Mouse (Mus musculus) stomach, embryonic 16.5 days (tissue): ENCODE results near the gene Mpp3. TPM values are rescaled to one million over a fixed set of nuclear protein-coding genes. Genes with fewer than 3 reads are reported as not detected.
A peak's percentile ranks its signal among the peaks of the same experiment; 100 is the strongest.

Experiments used
- ATAC-seq: fragments of 200-750 bp; cut with Nextera tagmentation; 2 replicates; pipeline ENCODE4 v1.8.0; 2017; ENCODE audit warnings: moderate number of reproducible peaks, moderate TSS enrichment; ENCODE audit not compliant: insufficient read depth, low FRiP score
- H3K27ac ChIP-seq: fragments of 300-500 bp; sonication (generic); 2 replicates; pipeline ENCODE4 v1.5.1; 2014; ENCODE audit warnings: low read length
- H3K27me3 ChIP-seq: fragments of 300-500 bp; sonication (generic); 2 replicates; pipeline ENCODE4 v1.6.1; 2014; ENCODE audit warnings: low read length, control low read depth, mixed read lengths; ENCODE audit not compliant: control insufficient read depth, insufficient read depth
- H3K36me3 ChIP-seq: fragments of 300-500 bp; sonication (generic); 2 replicates; pipeline ENCODE4 v1.6.1; 2014; ENCODE audit warnings: low read length; ENCODE audit not compliant: control insufficient read depth, insufficient read depth
- H3K4me1 ChIP-seq: fragments of 300-500 bp; sonication (generic); 2 replicates; pipeline ENCODE4 v1.6.1; 2014; ENCODE audit warnings: low read length, control low read depth, mixed read lengths; ENCODE audit not compliant: control insufficient read depth, insufficient read depth
- H3K4me2 ChIP-seq: fragments of 300-500 bp; sonication (generic); 2 replicates; pipeline ENCODE4 v1.6.1; 2014; ENCODE audit warnings: low read depth, low read length, mixed read lengths
- H3K4me3 ChIP-seq: fragments of 300-500 bp; sonication (generic); replicated peaks from 2 replicates; pipeline ENCODE4 v1.5.1; 2014; ENCODE audit warnings: mild to moderate bottlenecking, low read length
- H3K9ac ChIP-seq: fragments of 300-500 bp; sonication (generic); 2 replicates; pipeline ENCODE4 v1.6.1; 2014; ENCODE audit warnings: low read length
- H3K9me3 ChIP-seq: fragments of 300-500 bp; sonication (generic); replicated peaks from 2 replicates; pipeline ENCODE4 v1.6.1; 2016; ENCODE audit warnings: low read length, control low read depth; ENCODE audit not compliant: control insufficient read depth
- WGBS: fragments of 180-500 bp; shearing (Covaris S2); extraction: QIAGEN DNeasy Blood & Tissue Kit; methylation state at CpG from one replicate; pipeline ENCODE4 v1.1.7; 2014; 5-methylcytosine and 5-hydroxymethylcytosine counted together
- polyA plus RNA-seq: library from polyadenylated mRNA; unstranded; fragments of >200 nt; fragmentation: Nextera tagmentation; extraction: Ambion mirVana; gene quantifications from 2 replicates; pipeline ENCODE4 v1.2.1, GENCODE M21; 2015

Mpp3 gene
- polyA plus RNA-seq, 1 experiment from 2014 or later = 9.6 TPM

GRCm38 (mm10) chr11:102061236-102061940 is 33.1 kb upstream of the Mpp3 start:
- Histone ChIP-seq H3K27ac (no peak overlapping the region), H3K9me3 (no peaks in the 10 kb centered on the region), H3K9ac (peak overlapping the region; percentile 52; the same call in 1 of the 2 replicates), H3K36me3 (no peaks in the 10 kb centered on the region), H3K4me2 (peak overlapping the region; percentile 67), H3K4me1 (peaks cover 6% of the 10 kb centered on the region; the same call in 1 of the 2 replicates), H3K4me3 (peak overlapping the region; percentile 39), H3K27me3 (no peaks in the 10 kb centered on the region; the same call in 1 of the 2 replicates)
- WGBS = 3% methylated on average over 23 of the region's 23 CpGs
- ATAC-seq = peak; percentile 74; the same call in 1 of the 2 replicates

GRCm38 (mm10) chr11:102053847-102054246 is 25.6 kb upstream of the Mpp3 start:
- Histone ChIP-seq H3K4me1 (no peaks in the 10 kb centered on the region), H3K9ac (no peak overlapping the region), H3K27ac (no peak overlapping the region), H3K9me3 (no peaks in the 10 kb centered on the region), H3K4me2 (no peak overlapping the region), H3K36me3 (no peaks in the 10 kb centered on the region), H3K4me3 (no peak overlapping the region), H3K27me3 (no peaks in the 10 kb centered on the region)
- ATAC-seq = no peak
- WGBS = 31% methylated on average over 9 of the region's 9 CpGs

- no peaks in the 10 kb centered on the region for H3K27me3 ChIP-seq
- H3K4me1 ChIP-seq = no peaks in the 10 kb centered on the region
- no peak for ATAC-seq
- no peak overlapping the region for H3K4me3 ChIP-seq
- no peak overlapping the region for H3K4me2 ChIP-seq
- H3K27ac ChIP-seq = no peak overlapping the region
- WGBS = 65% methylated on average over 7 of the region's 7 CpGs
- no peaks in the 10 kb centered on the region for H3K36me3 ChIP-seq
- no peak overlapping the region for H3K9ac ChIP-seq
- no peaks in the 10 kb centered on the region for H3K9me3 ChIP-seq
Measured at GRCm38 (mm10) chr11:102053183-102053582, 24.9 kb upstream of the Mpp3 start.

DNA sequence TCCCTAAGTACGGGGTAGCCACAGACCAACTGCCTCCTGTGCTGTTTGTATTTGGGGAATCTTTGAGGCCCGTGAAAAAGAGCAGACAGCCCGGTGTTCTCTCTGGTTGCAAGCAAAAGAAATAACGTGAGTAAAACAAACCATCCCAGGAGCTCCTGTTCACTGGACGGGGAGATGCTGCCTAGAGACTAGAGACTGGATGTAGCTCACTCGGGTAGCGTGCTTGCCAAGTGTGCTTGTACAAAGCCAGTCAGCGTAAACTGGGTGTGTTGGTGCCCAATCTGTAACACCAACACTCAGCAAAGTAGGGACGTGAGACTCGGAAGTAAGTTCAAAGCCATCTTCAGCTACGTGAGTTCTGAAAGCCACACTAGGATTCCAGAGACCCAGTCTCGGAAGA is 24.4 kb upstream of the Mpp3 start:
- no peaks in the 10 kb centered on the region for H3K9me3 ChIP-seq
- H3K27me3 ChIP-seq = no peaks in the 10 kb centered on the region
- H3K4me3 ChIP-seq = no peak overlapping the region
- no peak for ATAC-seq
- WGBS = 76% methylated on average over 12 of the region's 12 CpGs
- no peak overlapping the region for H3K9ac ChIP-seq
- H3K36me3 ChIP-seq = no peaks in the 10 kb centered on the region
- H3K27ac ChIP-seq = no peak overlapping the region
- H3K4me2 ChIP-seq = no peak overlapping the region
- H3K4me1 ChIP-seq = no peaks in the 10 kb centered on the region

DNA sequence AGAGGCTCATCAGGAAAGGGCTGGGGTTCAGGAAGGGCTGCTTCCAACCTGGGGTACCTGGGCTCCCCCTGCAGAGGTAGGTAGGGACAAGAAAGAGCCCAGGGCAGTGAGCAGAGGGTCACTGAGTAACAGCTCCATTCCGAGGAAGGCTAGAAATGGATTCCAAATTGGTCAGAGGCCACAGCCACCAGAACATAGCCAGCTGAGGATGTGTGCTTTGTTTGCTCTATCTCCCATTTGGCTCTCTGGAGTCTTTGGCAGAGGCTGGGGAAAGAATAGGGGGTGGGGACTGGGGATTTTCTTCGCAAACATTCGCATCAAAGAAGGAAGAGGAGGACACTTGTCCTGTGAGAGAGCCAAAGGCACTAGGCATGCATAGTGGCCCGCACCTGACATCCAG is 23.7 kb upstream of the Mpp3 start:
- H3K4me1 ChIP-seq = no peaks in the 10 kb centered on the region
- no peak overlapping the region for H3K4me3 ChIP-seq
- peak overlapping the region; percentile 69; the same call in 1 of the 2 replicates for H3K27ac ChIP-seq
- no peaks in the 10 kb centered on the region for H3K27me3 ChIP-seq
- H3K9ac ChIP-seq = no peak overlapping the region
- no peak overlapping the region for H3K4me2 ChIP-seq
- 40% methylated on average over 4 of the region's 4 CpGs for WGBS
- no peaks in the 10 kb centered on the region for H3K36me3 ChIP-seq
- no peak for ATAC-seq
- H3K9me3 ChIP-seq = no peaks in the 10 kb centered on the region

DNA sequence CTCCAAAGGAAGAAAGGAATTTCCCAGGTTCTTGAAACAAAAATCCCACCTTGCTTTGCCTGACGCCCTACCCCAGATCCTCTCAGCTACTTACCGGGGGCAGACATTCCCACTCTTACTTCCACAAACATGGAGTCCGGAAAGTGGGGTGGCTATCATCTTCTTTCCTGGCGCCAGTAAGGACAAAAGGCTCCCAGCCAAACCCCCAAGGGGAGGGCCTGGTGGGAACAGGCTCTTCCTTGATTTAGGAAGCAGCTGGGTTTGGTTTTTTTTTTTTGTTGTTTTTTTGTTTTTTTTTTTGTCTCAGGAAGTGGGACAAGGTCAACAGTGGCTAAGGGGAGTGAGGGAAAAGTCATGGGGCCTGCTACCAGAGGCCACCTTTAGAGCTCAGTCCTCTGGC is 23.3 kb upstream of the Mpp3 start:
- no peaks in the 10 kb centered on the region for H3K36me3 ChIP-seq
- no peak overlapping the region for H3K9ac ChIP-seq
- no peaks in the 10 kb centered on the region for H3K9me3 ChIP-seq
- no peak overlapping the region for H3K4me2 ChIP-seq
- peak overlapping the region; percentile 69; the same call in 1 of the 2 replicates for H3K27ac ChIP-seq
- H3K4me3 ChIP-seq = no peak overlapping the region
- no peak for ATAC-seq
- H3K27me3 ChIP-seq = no peaks in the 10 kb centered on the region
- WGBS = 60% methylated on average over 4 of the region's 4 CpGs
- H3K4me1 ChIP-seq = no peaks in the 10 kb centered on the region

DNA sequence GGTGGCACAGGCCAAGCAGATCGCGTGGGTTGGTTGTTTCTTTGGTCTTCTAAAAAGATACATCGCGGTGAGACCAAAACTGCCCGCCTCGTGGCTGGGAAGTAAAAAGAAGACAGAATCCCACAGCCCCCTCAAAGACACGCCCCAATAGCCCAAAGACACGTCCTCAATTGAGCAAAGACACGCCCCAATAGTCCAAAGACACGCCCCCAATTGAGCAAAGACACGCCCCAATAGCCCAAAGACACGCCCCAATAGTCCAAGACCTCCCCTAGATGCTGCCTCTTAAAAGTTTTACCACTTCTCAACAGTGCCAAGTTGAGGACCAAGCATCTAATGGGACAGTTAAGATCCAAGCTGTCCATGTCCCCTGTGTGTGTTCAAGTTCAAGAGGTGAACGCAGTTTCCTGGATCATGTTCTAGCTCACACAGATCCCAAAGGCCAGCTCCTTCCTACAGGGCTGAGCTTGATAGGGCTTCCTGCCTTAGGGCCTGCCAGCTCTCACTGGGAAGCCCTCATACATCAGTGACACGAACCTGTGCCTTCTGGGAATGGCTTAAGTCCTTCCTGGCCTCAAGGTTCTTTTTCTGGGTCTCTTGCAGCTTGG is 21.7 kb upstream of the Mpp3 start:
- no peak for ATAC-seq
- no peaks in the 10 kb centered on the region for H3K36me3 ChIP-seq
- H3K9ac ChIP-seq = no peak overlapping the region
- H3K27me3 ChIP-seq = no peaks in the 10 kb centered on the region
- no peak overlapping the region for H3K4me3 ChIP-seq
- 57% methylated on average over 14 of the region's 14 CpGs for WGBS
- H3K4me2 ChIP-seq = no peak overlapping the region
- H3K9me3 ChIP-seq = no peaks in the 10 kb centered on the region
- no peak overlapping the region; the same call in 1 of the 2 replicates for H3K27ac ChIP-seq
- no peaks in the 10 kb centered on the region for H3K4me1 ChIP-seq

DNA sequence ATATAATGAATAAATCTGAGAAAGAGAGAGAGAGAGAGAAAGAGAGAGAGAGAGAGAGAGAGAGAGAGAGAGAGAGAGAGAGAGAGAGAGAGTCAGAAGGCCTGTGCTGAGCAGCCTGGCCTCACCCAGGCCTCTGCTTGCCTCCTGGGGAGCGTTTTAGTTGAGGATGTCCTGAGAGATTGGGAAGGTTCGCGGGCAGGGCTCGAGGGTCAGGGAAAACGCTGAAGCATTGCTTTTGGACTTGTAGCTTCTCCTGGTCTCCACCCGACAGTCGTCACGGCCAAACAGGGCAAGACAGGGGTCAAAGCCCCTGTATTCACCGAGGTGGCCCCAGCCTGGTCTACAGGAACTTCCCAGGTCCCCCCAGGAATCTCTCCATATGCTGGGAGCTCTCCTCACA is 18.3 kb upstream of the Mpp3 start:
- H3K4me2 ChIP-seq = no peak overlapping the region
- H3K4me1 ChIP-seq = no peaks in the 10 kb centered on the region
- no peak overlapping the region for H3K27ac ChIP-seq
- H3K9ac ChIP-seq = no peak overlapping the region
- no peak for ATAC-seq
- no peaks in the 10 kb centered on the region for H3K36me3 ChIP-seq
- no peak overlapping the region for H3K4me3 ChIP-seq
- H3K9me3 ChIP-seq = no peaks in the 10 kb centered on the region
- H3K27me3 ChIP-seq = no peaks in the 10 kb centered on the region
- 77% methylated on average over 9 of the region's 9 CpGs for whole genome bisulfite sequencing

DNA sequence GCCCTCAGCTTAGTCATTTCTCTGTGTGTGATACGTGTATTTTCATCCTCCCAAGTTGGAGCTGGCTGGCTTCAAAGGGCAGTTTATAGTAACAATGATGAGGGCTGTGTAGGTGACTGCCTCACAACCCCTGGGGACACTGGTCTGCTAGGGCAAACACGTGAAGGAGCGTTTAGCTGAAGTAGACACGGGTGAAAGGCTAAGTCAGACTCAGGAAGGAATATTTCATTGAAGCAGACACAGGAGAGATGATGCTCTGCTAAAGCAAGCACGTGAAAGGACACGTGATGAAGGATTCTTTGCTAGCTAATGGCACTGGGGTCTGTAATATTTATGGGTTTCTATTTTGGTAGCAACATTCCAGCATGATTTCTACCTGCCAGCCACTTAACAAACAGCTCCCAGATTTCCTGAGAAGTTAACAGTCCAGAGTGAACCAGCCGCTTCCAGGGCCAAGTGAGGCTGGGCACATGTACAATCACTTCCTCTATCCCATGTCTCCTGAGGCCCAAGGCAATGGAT is 16.5 kb upstream of the Mpp3 start:
- H3K4me1 ChIP-seq = no peaks in the 10 kb centered on the region
- H3K27ac ChIP-seq = no peak overlapping the region
- no peaks in the 10 kb centered on the region for H3K9me3 ChIP-seq
- H3K4me3 ChIP-seq = no peak overlapping the region
- H3K9ac ChIP-seq = no peak overlapping the region
- H3K27me3 ChIP-seq = no peaks in the 10 kb centered on the region
- H3K4me2 ChIP-seq = no peak overlapping the region
- no peaks in the 10 kb centered on the region for H3K36me3 ChIP-seq
- ATAC-seq = no peak
- WGBS = 77% methylated on average over 7 of the region's 7 CpGs
